Mouse (Mus musculus) v-Abl transformed pro-B cells (cell line): Measurements from ENCODE around the gene Clcn2.
"Not testable (repeated sequence)": the region's sequence is repeated elsewhere in the genome, so short reads cannot be mapped to it uniquely, and the experiment has no call there.

ENCODE experiments used
- in situ Hi-C, 2 experiments: fragments of 400-800 bp; cut with MboI; formaldehyde crosslinking; loops; one replicate each; pipeline ENCODE4 v1.15.1; 2025; ENCODE audit not compliant: unreplicated experiment in 2 of 2

Clcn2 gene

GRCm38 (mm10) chr16:20673706-20674303, 43.7 kb downstream of the Clcn2 start:
- in situ Hi-C loops: no loop called here

- in situ Hi-C loops: no loop called here
Observed at GRCm38 (mm10) chr16:20672965-20673705, 44.4 kb downstream of the Clcn2 start.

- in situ Hi-C loops: no loop called here
Observed at GRCm38 (mm10) chr16:20672500-20672902, 45.0 kb downstream of the Clcn2 start.

- in situ Hi-C loops: no loop called here
Observed at GRCm38 (mm10) chr16:20671886-20672285, 45.7 kb downstream of the Clcn2 start.

- in situ Hi-C loops: no loop called here
Observed at GRCm38 (mm10) chr16:20670291-20670690, 47.3 kb downstream of the Clcn2 start.

- in situ Hi-C loops: not testable (repeated sequence)
Observed at GRCm38 (mm10) chr16:20668013-20668412, 49.5 kb downstream of the Clcn2 start, which contains the start of gene Eif4g1. TSS of gene Eif4g1 (plus strand) at chr16:20668313.

GRCm38 (mm10) chr16:20657661-20658060, 59.9 kb downstream of the Clcn2 start:
- in situ Hi-C loops: no loop called here

- in situ Hi-C loops: no loop called here
Observed at GRCm38 (mm10) chr16:20653315-20653714, 64.2 kb downstream of the Clcn2 start.
